Mouse (Mus musculus): ENCODE data around the gene Klk14.

GRCm38 (mm10) chr7:43643046-43643652 lies 47.1 kb upstream of the Klk14 start:
- TF ChIP-seq POLR2A (IDR thresholded peaks at IDR 0.05; ENCODE audit: borderline replicate concordance, low read depth, low read length) (no peak), CTCF (IDR thresholded peaks at IDR 0.05; ENCODE audit: low read depth, low read length) (no peak)
